Mouse (Mus musculus): Measurements from ENCODE around the gene Zbtb7b. TPM values are rescaled to one million over a fixed set of nuclear protein-coding genes. Genes with fewer than 3 reads are reported as not detected.

The Zbtb7b gene
- polyA plus RNA-seq, 1 experiment from 2014 or later, result 0.73 TPM

DNA sequence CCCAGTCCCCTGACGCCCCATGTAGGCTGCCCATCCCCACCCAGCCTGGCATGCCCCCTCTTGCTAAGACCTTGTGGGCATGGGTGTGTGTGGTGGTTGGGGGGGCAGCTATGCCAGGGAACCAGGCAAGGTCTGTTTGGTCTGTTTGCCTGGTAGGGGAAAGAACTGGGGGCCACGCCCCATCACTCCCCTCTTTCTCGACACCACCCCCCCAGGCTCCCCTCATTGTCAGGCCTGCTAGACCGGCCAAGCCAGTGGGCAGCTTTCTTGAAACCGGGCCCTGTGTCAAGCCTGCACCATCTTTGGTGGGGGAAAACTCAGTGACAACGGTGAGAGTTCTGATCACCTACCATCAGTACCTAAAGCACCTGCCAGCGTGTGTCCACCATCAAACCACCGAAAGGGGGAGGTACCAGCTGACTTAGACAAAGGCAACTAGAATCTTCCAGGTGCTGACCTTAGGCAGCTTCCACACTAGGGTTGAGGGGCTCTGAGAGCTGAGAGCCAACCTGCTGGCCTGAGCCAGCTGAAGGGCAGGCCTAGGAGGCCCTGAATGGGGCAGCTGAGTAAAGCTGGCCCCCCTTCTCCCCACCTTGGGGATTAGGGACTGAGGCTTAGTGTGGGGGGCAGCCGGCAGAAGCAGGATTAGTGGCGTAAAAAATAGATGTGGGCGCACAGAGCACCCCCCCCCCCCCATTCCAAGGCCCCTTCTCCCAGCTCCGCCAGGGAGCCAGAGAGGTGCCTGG, 10.1 kb downstream of the Zbtb7b start:
- Histone ChIP-seq H3K4me1 (replicated peaks) (peaks cover 18% of the 10 kb centered on the region), H3K36me3 (no peaks in the 10 kb centered on the region), H3K27ac (no peak overlapping the region), H3K4me2 (no peak overlapping the region), H3K4me3 (no peak overlapping the region), H3K9ac (no peak overlapping the region), H3K27me3 (0 out of 2 replicates have a peak, but pooled peaks cover 13% of the 10 kb centered on the region), H3K9me3 (no peaks in the 10 kb centered on the region)
- ATAC-seq (ENCODE audit: low FRiP score), result no peak
- 73% methylated on average over 12 of the region's 12 CpGs for WGBS

- H3K9me3 ChIP-seq, result no peaks in the 10 kb centered on the region
- H3K27me3 ChIP-seq, result 0 out of 2 replicates have a peak, but pooled peaks cover 13% of the 10 kb centered on the region
- H3K4me1 ChIP-seq (replicated peaks), result peaks cover 26% of the 10 kb centered on the region
- H3K9ac ChIP-seq, result no peak overlapping the region
- WGBS, result 90% methylated on average over 5 of the region's 5 CpGs
- H3K27ac ChIP-seq, result no peak overlapping the region
- ATAC-seq (ENCODE audit: low FRiP score), result no peak
- no peak overlapping the region for H3K4me2 ChIP-seq
- no peaks in the 10 kb centered on the region for H3K36me3 ChIP-seq
- no peak overlapping the region for H3K4me3 ChIP-seq
These were observed 10.8 kb downstream of the Zbtb7b start for GRCm38 (mm10) chr3:89383651-89384255.

DNA sequence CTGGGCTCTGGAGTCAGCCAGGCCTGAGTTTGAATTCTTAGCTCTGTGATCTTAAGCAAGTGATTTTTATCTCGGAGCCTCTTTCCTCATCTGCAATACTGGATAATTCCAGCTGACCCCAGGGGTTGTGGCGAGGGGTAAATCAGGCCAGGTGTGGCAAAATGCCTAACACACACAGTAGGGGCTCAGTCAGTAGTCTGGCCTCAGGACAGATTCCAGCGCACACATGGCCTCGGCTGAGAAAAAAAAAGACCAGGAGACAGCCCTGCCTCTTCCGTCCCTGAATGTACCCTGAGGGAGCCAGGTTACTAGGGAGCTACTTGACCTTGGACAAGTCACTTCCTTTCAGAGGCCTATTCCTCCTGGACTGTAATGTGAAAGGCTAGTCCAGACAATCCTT, 11.6 kb downstream of the Zbtb7b start:
- no peak for ATAC-seq (ENCODE audit: low FRiP score)
- peaks cover 28% of the 10 kb centered on the region for H3K4me1 ChIP-seq (replicated peaks)
- H3K9ac ChIP-seq, result no peak overlapping the region
- no peak overlapping the region for H3K4me3 ChIP-seq
- no peak overlapping the region for H3K27ac ChIP-seq
- H3K4me2 ChIP-seq, result no peak overlapping the region
- WGBS, result 85% methylated on average over 5 of the region's 5 CpGs
- no peaks in the 10 kb centered on the region for H3K36me3 ChIP-seq
- no peaks in the 10 kb centered on the region for H3K9me3 ChIP-seq
- 0 out of 2 replicates have a peak, but pooled peaks cover 13% of the 10 kb centered on the region for H3K27me3 ChIP-seq

- Histone ChIP-seq H3K4me2 (no peak overlapping the region), H3K9ac (no peak overlapping the region), H3K27ac (no peak overlapping the region), H3K27me3 (0 out of 2 replicates have a peak, but pooled peaks cover 8% of the 10 kb centered on the region), H3K4me3 (no peak overlapping the region), H3K9me3 (no peaks in the 10 kb centered on the region), H3K36me3 (no peaks in the 10 kb centered on the region), H3K4me1 (replicated peaks) (peaks cover 29% of the 10 kb centered on the region)
- ATAC-seq (ENCODE audit: low FRiP score), result no peak
- WGBS, result 86% methylated on average over 9 of the region's 9 CpGs
These were observed 12.3 kb downstream of the Zbtb7b start for GRCm38 (mm10) chr3:89382033-89382882.

DNA sequence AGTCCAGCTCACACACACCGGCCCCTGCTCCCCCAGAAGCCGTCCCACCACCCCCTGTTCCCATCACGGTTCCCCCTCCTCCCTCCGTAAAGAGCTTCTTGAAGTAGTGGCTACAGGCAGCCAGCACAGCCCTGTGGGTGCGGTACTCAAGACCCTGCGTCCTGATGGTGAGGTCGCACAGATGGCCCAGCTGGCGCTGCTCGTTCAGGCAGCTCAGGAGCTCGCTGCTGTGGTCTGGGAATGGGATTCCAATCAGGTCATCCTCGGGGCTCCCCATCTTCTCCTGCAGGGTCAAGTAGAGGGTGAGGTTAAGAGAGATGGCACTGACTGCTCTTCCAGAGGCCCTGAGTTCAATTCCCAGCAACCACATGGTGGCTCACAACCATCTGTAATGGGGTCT, 13.3 kb downstream of the Zbtb7b start:
- no peak overlapping the region for H3K4me2 ChIP-seq
- H3K4me1 ChIP-seq (replicated peaks), result peaks cover 22% of the 10 kb centered on the region
- 85% methylated on average over 11 of the region's 11 CpGs for WGBS
- no peak overlapping the region for H3K9ac ChIP-seq
- H3K36me3 ChIP-seq, result no peaks in the 10 kb centered on the region
- ATAC-seq (ENCODE audit: low FRiP score), result no peak
- H3K27me3 ChIP-seq, result 0 out of 2 replicates have a peak, but pooled peaks cover 6% of the 10 kb centered on the region
- no peak overlapping the region for H3K27ac ChIP-seq
- H3K9me3 ChIP-seq, result no peaks in the 10 kb centered on the region
- no peak overlapping the region for H3K4me3 ChIP-seq

DNA sequence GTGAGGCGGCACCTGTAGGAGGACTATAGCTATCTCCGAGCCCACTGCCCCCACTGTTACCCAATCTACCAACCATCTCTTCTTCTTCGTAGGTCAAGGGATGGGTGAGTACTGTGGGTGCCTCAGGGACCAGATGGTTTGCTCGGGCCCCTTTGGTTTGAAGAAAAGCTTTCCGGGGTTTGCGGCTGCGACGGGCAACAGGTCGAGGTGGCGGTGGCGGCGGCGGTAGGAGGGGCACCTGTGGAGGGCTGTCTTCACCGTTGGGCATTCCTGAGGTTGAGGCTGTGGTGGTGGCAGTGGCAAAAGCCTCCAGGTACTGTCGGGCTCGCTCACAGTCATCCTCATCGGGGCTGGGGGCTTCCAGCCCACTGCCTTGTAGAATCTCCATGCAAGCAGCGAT, 13.9 kb downstream of the Zbtb7b start:
- Histone ChIP-seq H3K4me1 (replicated peaks) (peaks cover 22% of the 10 kb centered on the region), H3K27ac (no peak overlapping the region), H3K36me3 (no peaks in the 10 kb centered on the region), H3K9ac (no peak overlapping the region), H3K27me3 (0 out of 2 replicates have a peak, but pooled peaks cover under 1% of the 10 kb centered on the region), H3K9me3 (no peaks in the 10 kb centered on the region), H3K4me3 (no peak overlapping the region), H3K4me2 (no peak overlapping the region)
- no peak for ATAC-seq (ENCODE audit: low FRiP score)
- 92% methylated on average over 18 of the region's 18 CpGs for WGBS

- H3K4me2 ChIP-seq, result no peak overlapping the region
- H3K4me1 ChIP-seq (replicated peaks), result peaks cover 22% of the 10 kb centered on the region
- no peak overlapping the region for H3K9ac ChIP-seq
- H3K27me3 ChIP-seq, result no peaks in the 10 kb centered on the region
- no peak for ATAC-seq (ENCODE audit: low FRiP score)
- 95% methylated on average over 14 of the region's 14 CpGs for WGBS
- no peak overlapping the region for H3K4me3 ChIP-seq
- H3K36me3 ChIP-seq, result no peaks in the 10 kb centered on the region
- H3K9me3 ChIP-seq, result no peaks in the 10 kb centered on the region
- H3K27ac ChIP-seq, result no peak overlapping the region
These were observed 14.3 kb downstream of the Zbtb7b start for GRCm38 (mm10) chr3:89380291-89380690.

DNA sequence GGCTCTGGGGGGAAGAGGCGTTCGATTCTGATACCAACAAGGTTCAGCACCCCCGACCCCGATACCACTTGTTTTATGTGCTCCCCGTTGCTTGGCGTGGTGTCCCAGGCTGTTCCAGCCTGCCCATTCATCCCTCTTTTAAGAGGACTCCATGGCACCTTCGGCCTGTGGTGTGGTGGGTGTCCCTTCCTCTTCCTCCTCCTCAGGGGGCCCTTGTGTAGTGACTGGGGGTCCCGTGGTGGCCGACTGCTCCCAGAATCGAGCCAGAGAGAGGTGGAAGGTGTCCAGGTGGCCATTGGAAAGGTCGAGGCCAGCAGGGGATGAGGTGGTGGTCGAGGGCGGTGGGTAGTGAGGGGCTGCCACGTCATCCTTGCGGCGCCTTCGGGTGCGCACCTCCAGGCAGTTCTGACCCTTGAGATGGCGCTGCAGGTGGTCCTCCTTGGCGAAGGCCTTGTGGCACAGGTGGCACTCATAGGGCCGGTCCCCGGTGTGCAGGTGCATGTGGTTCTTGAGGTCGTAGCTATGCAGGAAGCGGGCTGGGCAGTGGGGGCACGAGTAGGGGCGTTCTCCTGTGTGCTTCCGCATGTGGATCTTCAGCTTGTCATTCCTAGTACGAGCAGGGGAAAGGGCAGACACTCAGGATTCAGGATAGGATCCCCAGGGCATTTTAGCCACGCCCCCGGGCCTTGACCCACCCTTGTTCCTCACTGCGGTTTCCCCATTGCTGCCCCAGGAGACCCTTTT, 15.0 kb downstream of the Zbtb7b start:
- WGBS, result 89% methylated on average over 31 of the region's 31 CpGs
- H3K9me3 ChIP-seq, result no peaks in the 10 kb centered on the region
- H3K27ac ChIP-seq, result no peak overlapping the region
- no peaks in the 10 kb centered on the region for H3K27me3 ChIP-seq
- H3K4me2 ChIP-seq, result peak overlapping the region; percentile 85; the same call in 1 of the 2 replicates
- H3K4me3 ChIP-seq, result no peak overlapping the region
- no peaks in the 10 kb centered on the region for H3K36me3 ChIP-seq
- H3K9ac ChIP-seq, result no peak overlapping the region
- ATAC-seq (ENCODE audit: low FRiP score), result no peak
- peaks cover 22% of the 10 kb centered on the region for H3K4me1 ChIP-seq (replicated peaks)

DNA sequence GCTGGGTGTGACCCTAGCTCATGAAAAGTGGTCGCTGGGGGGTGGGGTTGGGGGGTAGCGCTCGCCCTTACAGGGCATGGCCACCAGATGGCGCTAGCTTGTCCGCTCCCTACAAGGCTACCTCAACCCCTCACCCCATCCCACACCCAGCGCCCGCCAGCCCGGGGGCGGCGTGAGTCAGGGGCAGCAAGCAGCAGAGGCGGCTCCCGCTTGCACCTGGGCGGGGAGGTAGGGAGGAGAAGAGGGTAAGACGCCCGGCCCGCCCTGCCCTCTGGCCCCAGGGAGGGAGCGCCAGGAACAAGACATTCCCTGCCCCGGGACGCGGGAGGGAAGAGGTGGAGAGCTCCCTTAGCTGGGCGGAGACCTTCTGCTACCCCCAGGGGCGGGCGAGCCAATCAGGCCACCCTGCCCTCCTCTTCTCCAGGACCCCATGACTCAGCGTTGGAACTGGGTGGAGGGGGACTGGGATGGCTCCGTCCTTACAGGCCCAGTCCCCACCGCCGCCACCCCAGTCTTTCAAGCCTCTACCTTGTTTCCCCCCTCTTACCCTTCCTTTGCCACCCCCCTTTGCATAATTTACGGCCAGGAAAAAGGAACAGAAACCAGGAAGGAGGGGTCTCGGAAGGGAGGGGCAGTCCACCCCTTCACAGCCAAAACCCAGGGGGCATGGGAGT, 16.0 kb downstream of the Zbtb7b start:
- H3K36me3 ChIP-seq, result no peaks in the 10 kb centered on the region
- peaks cover 1% of the 10 kb centered on the region; the same call in 1 of the 2 replicates for H3K27me3 ChIP-seq
- peaks cover 22% of the 10 kb centered on the region for H3K4me1 ChIP-seq (replicated peaks)
- H3K27ac ChIP-seq, result peak overlapping the region; percentile 30
- under 1% methylated on average over 28 of the region's 29 CpGs for WGBS
- H3K4me2 ChIP-seq, result peak overlapping the region; percentile 85
- H3K9ac ChIP-seq, result peak overlapping the region; percentile 80
- no peaks in the 10 kb centered on the region for H3K9me3 ChIP-seq
- ATAC-seq (ENCODE audit: low FRiP score), result peak; percentile 86
- H3K4me3 ChIP-seq, result peak overlapping the region; percentile 57

DNA sequence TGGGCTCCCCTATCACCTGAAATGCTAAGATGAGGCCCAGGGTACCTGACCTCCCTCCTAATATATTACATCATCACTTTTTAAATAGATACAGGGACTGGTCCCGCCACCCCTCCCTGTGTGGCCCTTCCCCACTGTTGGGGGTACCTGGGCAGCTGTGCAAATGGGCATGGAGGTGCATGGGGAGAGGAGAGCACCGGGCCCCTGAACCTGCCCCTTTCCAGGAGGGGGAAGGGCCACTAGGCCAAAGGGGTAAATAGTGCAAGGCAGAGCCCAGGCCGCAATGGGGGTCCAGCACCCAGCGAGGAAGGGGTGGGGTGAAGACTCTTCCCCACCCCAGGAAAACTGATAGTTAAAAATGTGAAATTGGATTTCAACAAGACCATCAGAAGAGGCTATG, 16.7 kb downstream of the Zbtb7b start:
- Histone ChIP-seq H3K27ac (no peak overlapping the region), H3K9ac (0 out of 2 replicates have a peak overlapping the region, but pooled peaks have one; percentile 80), H3K4me3 (no peak overlapping the region), H3K4me2 (peak overlapping the region; percentile 85; the same call in 1 of the 2 replicates), H3K4me1 (replicated peaks) (peaks cover 22% of the 10 kb centered on the region), H3K9me3 (no peaks in the 10 kb centered on the region), H3K27me3 (peaks cover 4% of the 10 kb centered on the region; the same call in 1 of the 2 replicates), H3K36me3 (no peaks in the 10 kb centered on the region)
- peak; percentile 4; the same call in 1 of the 2 replicates for ATAC-seq (ENCODE audit: low FRiP score)
- 74% methylated on average over 4 of the region's 4 CpGs for WGBS

DNA sequence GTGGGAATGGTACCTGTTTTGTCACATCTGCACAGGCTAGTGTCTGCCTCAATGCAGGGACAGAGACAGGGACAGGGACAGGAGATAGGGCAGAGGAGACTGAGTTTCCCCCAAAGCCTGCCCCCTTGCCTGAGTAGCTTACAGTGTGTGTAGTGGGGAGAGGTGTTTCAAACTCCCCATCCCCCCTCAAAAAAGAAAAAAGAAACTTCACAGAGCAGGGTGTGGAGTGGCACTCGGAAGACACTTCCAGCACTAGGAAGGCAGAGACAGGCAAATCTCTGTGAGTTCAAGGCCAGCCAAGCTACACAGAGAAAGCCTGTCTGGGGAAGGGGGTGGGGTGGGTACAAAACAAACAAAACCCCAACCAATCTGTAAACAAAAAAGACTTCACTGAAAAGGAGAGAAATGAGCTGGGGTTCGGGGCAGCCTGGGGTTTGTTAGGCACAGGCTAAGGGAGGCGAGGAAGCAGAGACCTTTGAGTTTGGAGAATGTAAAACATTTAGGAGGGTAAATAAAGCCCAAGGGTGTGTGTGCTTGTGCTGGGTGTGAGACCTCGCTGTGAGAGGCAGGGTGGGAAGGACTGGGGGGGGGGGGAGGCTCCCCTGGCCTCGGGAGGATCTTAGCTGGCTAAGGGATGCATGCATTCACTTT, 20.9 kb downstream of the Zbtb7b start:
- peaks cover 10% of the 10 kb centered on the region for H3K4me1 ChIP-seq (replicated peaks)
- WGBS, result 44% methylated on average over 5 of the region's 5 CpGs

More for the DNA sequence above, 20.9 kb downstream of the Zbtb7b start:
- no peak overlapping the region for H3K4me2 ChIP-seq
- H3K4me3 ChIP-seq, result no peak overlapping the region
- peaks cover 7% of the 10 kb centered on the region; the same call in 1 of the 2 replicates for H3K27me3 ChIP-seq
- H3K9ac ChIP-seq, result no peak overlapping the region
- H3K27ac ChIP-seq, result no peak overlapping the region
- no peak for ATAC-seq (ENCODE audit: low FRiP score)
- H3K9me3 ChIP-seq, result no peaks in the 10 kb centered on the region
- no peaks in the 10 kb centered on the region for H3K36me3 ChIP-seq
